Mouse (Mus musculus) kidney, postnatal 0 days (tissue): ENCODE measurements at regions not wholly inside any gene's neighbourhood (a gene's known extent, or its start where the extent isn't known, plus 50 kb on each side); places are given as distances from the start of the nearest gene placed in this dataset.
"Not testable (repeated sequence)": the region's sequence is repeated elsewhere in the genome, so short reads cannot be mapped to it uniquely, and the experiment has no call there.

Experiments used
- ATAC-seq: fragments of 200-750 bp; cut with Nextera tagmentation; replicated peaks from 2 replicates; pipeline ENCODE4 v1.8.0; 2017; ENCODE audit warnings: low read depth, moderate number of reproducible peaks, moderate TSS enrichment, moderate library complexity; ENCODE audit not compliant: low FRiP score
- DNase-seq: peaks from one replicate; pipeline ENCODE4 v3.0.0-alpha.2; 2016; ENCODE audit warnings: low spot score
- H3K27ac ChIP-seq: fragments of 300-500 bp; sonication (generic); 2 replicates; pipeline ENCODE4 v1.5.1; 2014; ENCODE audit warnings: mild to moderate bottlenecking
- H3K27me3 ChIP-seq: fragments of 300-500 bp; sonication (generic); 2 replicates; pipeline ENCODE4 v1.6.1; 2014; ENCODE audit warnings: low read length, mixed read lengths; ENCODE audit not compliant: insufficient read depth
- H3K36me3 ChIP-seq: fragments of 300-500 bp; sonication (generic); 2 replicates; pipeline ENCODE4 v1.6.1; 2014; ENCODE audit warnings: low read length, mixed read lengths; ENCODE audit not compliant: insufficient read depth
- H3K4me1 ChIP-seq: fragments of 300-500 bp; sonication (generic); replicated peaks from 2 replicates; pipeline ENCODE4 v1.6.1; 2014; ENCODE audit warnings: antibody characterized with exemption, low read length, mixed read lengths; ENCODE audit not compliant: insufficient read depth
- H3K4me2 ChIP-seq: fragments of 300-500 bp; sonication (generic); 2 replicates; pipeline ENCODE4 v1.6.1; 2014; ENCODE audit warnings: mild to moderate bottlenecking, low read length, moderate library complexity, mixed read lengths
- H3K4me3 ChIP-seq: fragments of 300-500 bp; sonication (generic); replicated peaks from 2 replicates; pipeline ENCODE4 v1.5.1; 2014; ENCODE audit warnings: low read depth, low read length
- H3K9ac ChIP-seq: fragments of 300-500 bp; sonication (generic); 2 replicates; pipeline ENCODE4 v1.6.1; 2014; ENCODE audit warnings: low read depth, low read length
- H3K9me3 ChIP-seq: fragments of 300-500 bp; sonication (generic); replicated peaks from 2 replicates; pipeline ENCODE4 v1.6.1; 2016; ENCODE audit warnings: low read length, inconsistent platforms, mixed read lengths
- CTCF ChIP-seq: IDR thresholded peaks from 2 replicates; pipeline ENCODE4 v1.5.1; 2016; ENCODE audit warnings: antibody characterized with exemption, low read depth, mild to moderate bottlenecking, moderate library complexity
- WGBS: fragments of 180-500 bp; shearing (Covaris S2); extraction: QIAGEN DNeasy Blood & Tissue Kit; methylation state at CpG from one replicate; pipeline ENCODE4 v1.1.7; 2014; 5-methylcytosine and 5-hydroxymethylcytosine counted together

DNA sequence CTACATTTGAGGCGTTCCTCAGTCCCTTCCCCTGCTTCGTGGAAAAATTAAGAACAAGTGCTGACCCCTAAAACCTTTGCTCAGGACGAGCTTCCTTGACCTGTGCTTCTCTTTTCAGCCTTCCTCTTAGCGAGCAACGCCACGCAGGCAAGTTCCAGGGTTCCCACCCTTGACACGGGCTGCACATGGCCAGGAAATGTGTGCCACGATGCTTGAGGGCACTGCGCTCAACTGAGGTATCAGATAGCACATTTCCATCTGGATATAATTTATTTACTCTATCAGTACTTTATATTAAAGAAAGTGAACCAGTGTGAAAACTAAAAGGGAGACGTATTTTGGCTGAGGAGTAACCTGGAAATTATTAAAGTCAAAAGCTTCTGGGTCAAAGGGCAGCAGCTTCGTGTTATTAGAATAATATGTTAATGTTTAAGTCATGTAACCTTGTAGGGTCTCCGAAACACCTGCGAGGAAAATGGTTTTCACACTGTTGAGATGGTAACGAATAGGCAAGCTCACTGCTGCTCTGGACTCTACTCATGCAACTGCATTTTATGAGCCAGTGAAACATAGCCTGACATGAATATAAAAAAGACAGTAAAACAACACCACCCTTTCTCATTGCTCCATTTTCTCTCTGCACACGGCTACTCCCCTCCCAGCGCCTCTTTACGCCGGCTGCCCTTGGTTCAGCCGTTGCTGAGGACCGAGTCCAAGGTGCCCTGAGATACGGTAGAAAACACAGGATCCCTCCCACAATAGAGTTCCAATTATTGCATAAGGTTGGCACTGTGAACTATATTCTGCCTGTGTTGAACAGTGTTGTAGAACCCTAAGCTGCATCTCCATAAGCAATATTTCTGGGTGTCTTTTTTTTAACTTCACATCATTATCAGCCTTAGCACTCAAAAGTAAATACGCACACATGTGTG, 204.9 kb upstream of the Intu start:
- H3K9me3 ChIP-seq = no peaks in the 10 kb centered on the region
- no peak overlapping the region for H3K9ac ChIP-seq
- peak overlapping the region; percentile 13; the same call in 1 of the 2 replicates for H3K4me2 ChIP-seq
- H3K36me3 ChIP-seq = no peaks in the 10 kb centered on the region
- H3K4me3 ChIP-seq = no peak overlapping the region
- TF ChIP-seq CTCF = no peak
- no peaks in the 10 kb centered on the region for H3K4me1 ChIP-seq
- H3K27ac ChIP-seq = no peak overlapping the region
- ATAC-seq (no peak), DNase-seq (peak; percentile 39)
- no peaks in the 10 kb centered on the region for H3K27me3 ChIP-seq
- WGBS = 44% methylated on average over 22 of the region's 22 CpGs

DNA sequence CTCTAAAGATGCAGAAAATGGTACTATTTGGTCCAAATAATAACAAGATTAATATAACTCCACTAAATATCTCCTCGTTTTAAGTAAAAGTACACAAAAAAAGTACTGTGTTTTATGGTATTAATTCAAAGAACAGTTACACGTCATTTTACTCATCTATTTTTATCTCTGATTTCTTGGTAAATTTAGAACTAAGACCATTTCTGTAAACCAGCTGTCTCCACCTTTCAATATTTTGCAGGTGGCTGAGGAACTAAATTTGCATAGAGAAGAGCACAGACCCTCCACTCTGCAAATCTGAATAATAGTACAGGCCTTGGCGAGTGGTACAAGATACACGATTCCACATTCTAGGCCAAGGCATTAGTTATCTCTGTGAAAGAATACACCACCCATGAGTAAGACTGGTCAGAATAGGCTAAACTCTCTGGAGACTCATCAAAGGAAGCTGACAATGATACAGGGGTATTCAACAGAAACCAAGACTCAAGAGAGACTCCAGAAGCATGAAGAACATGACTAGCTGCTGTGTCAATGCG, 191.5 kb upstream of the Intu start:
- DNase-seq = no peak
- 89% methylated on average over 5 of the region's 5 CpGs for WGBS

DNA sequence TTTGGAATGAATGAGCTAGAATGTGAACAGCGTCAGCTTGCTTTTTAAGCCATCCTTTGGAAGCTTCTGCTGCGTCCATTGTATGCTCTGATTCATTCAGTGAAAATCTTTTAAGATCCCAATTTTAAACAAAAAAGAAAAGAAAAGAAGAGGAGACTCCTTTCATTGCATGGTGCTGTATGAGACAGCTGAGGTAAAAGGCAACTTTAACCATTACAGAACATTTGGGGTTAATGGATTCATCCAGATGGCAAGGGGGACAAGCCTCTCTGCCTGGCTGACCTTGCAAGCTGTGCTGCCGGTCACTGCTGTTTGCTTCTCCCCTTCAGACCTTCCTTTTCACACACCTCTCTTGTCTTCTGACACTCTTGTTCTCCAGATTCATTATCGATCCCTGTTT, 176.0 kb upstream of the Intu start:
- Histone ChIP-seq H3K4me1 (no peaks in the 10 kb centered on the region), H3K36me3 (no peaks in the 10 kb centered on the region), H3K27ac (no peak overlapping the region), H3K4me2 (no peak overlapping the region), H3K9me3 (no peaks in the 10 kb centered on the region), H3K4me3 (no peak overlapping the region), H3K27me3 (no peaks in the 10 kb centered on the region), H3K9ac (no peak overlapping the region)
- ATAC-seq = no peak
- 62% methylated on average over 4 of the region's 4 CpGs for WGBS
- TF ChIP-seq CTCF = no peak
- DNase-seq = no peak

More for the DNA sequence above, 191.5 kb upstream of the Intu start:
- Histone ChIP-seq H3K9me3 (no peaks in the 10 kb centered on the region), H3K27me3 (no peaks in the 10 kb centered on the region), H3K4me3 (no peak overlapping the region), H3K27ac (no peak overlapping the region), H3K4me2 (no peak overlapping the region), H3K36me3 (no peaks in the 10 kb centered on the region), H3K9ac (no peak overlapping the region), H3K4me1 (no peaks in the 10 kb centered on the region)
- TF ChIP-seq CTCF = no peak
- no peak for ATAC-seq

DNA sequence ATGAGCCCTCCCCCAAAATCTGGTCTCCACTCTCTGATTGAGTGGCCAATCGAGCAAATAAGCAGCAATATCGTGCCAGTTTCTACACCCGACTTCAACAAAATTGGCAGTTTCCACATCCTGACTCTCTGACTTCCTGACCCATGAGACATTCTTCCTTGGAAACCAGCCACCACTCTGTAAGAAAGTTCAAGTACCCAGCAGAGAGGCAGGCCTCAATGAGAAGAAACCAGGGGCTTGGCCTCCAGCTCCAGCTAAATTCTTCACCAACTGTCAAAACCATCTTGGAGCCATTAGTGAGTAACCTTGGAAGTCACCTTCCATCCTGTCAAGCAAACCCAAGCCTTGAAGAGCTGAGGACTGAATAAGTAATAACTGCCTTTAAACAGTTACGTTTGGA, 162.7 kb upstream of the Intu start:
- Histone ChIP-seq H3K27me3 (no peaks in the 10 kb centered on the region), H3K4me3 (no peak overlapping the region), H3K27ac (no peak overlapping the region), H3K4me1 (no peaks in the 10 kb centered on the region), H3K9me3 (no peaks in the 10 kb centered on the region), H3K36me3 (no peaks in the 10 kb centered on the region), H3K9ac (no peak overlapping the region), H3K4me2 (no peak overlapping the region)
- no peak for ATAC-seq
- DNase-seq = no peak
- TF ChIP-seq CTCF = no peak
- WGBS = 85% methylated on average over 4 of the region's 4 CpGs

DNA sequence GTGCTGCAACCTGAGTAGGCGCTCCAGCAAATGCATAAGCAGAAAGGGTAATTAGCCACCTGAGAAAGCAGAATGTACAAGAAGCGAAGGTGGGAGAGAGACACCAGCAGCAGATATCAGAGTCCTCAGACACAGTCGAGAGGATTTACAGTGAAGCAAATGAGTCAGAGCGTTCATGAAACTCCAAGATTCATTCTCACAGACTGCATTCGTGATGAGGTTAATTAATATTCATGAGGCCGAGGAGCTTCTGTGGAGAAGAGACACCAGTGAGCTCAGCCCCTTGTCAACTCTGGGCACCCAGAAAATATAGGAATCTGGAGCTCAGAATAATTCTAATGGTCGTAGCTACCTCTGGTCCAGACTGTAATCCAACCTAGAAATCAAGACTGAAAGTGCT, 159.7 kb upstream of the Intu start:
- no peak overlapping the region for H3K27ac ChIP-seq
- no peak overlapping the region for H3K4me3 ChIP-seq
- H3K9ac ChIP-seq = no peak overlapping the region
- H3K36me3 ChIP-seq = no peaks in the 10 kb centered on the region
- DNase-seq (peak; percentile 35), ATAC-seq (no peak)
- 35% methylated on average over 7 of the region's 7 CpGs for WGBS
- no peaks in the 10 kb centered on the region for H3K9me3 ChIP-seq
- H3K27me3 ChIP-seq = no peaks in the 10 kb centered on the region
- no peak overlapping the region for H3K4me2 ChIP-seq
- no peak for TF ChIP-seq CTCF
- no peaks in the 10 kb centered on the region for H3K4me1 ChIP-seq

DNA sequence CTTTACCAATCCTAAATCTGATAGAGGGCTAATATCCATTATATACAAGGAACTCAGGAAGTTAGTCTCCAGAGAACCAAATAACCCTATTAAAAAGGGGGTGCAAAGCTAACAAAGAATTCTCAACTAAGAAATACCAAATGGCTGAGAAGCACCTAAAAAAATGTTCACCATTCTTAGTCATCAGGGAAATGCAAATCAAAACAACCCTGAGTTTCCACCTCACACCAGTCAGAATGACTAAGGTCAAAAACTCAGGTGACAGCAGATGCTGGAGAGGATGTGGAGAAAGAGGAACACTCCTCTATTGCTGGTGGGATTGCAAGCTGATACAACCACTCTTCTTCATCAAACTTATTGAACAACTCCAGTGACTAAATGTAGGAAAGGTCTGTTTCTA, 154.9 kb upstream of the Intu start:
- not testable (repeated sequence) for H3K4me1 ChIP-seq, H3K4me2 ChIP-seq, DNase-seq, H3K9ac ChIP-seq, ATAC-seq, H3K36me3 ChIP-seq, H3K27me3 ChIP-seq, H3K27ac ChIP-seq, H3K9me3 ChIP-seq, H3K4me3 ChIP-seq

DNA sequence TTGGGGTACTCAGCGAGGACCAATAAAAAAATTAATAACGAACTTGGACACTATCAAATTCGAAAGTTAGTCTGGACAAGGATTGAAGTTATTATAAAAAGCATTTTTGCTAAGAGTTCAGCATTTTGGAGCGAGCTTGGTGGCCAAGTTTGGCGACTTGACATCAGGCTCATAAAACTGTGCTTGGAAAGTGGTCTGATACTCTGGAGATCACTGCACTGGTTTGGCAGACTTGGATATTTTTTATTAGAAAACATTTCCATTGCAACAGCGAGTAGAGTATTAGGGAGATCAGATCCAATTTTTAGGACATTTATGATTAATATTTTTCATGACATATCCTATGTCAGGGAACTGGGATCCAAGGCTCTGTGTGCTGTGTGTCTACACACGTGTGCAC, 153.7 kb upstream of the Intu start:
- ATAC-seq = no peak
- 68% methylated on average over 7 of the region's 7 CpGs for WGBS

More for the DNA sequence above, 153.7 kb upstream of the Intu start:
- no peak overlapping the region for H3K4me3 ChIP-seq
- H3K4me2 ChIP-seq = no peak overlapping the region
- H3K36me3 ChIP-seq = no peaks in the 10 kb centered on the region
- no peak overlapping the region for H3K9ac ChIP-seq
- no peaks in the 10 kb centered on the region for H3K27me3 ChIP-seq
- no peak for TF ChIP-seq CTCF
- DNase-seq = no peak
- H3K4me1 ChIP-seq = no peaks in the 10 kb centered on the region
- no peaks in the 10 kb centered on the region for H3K9me3 ChIP-seq
- no peak overlapping the region for H3K27ac ChIP-seq
